Mouse (Mus musculus) cerebellum, adult 9-11 months (tissue): ENCODE results near the gene Zfp618.
A peak's percentile ranks its signal among the peaks of the same experiment; 100 is the strongest.

Experiments
- DNase-seq: peaks from one replicate; pipeline ENCODE4 v3.0.0; 2022

Zfp618 gene

GRCm38 (mm10) chr4:63068499-63069175 lies 103.3 kb downstream of the Zfp618 start:
- no peak for DNase-seq

- DNase-seq = no peak
Observed at GRCm38 (mm10) chr4:63071413-63072260, 106.3 kb downstream of the Zfp618 start.

GRCm38 (mm10) chr4:63073139-63073538 lies 107.8 kb downstream of the Zfp618 start:
- DNase-seq = no peak

DNA sequence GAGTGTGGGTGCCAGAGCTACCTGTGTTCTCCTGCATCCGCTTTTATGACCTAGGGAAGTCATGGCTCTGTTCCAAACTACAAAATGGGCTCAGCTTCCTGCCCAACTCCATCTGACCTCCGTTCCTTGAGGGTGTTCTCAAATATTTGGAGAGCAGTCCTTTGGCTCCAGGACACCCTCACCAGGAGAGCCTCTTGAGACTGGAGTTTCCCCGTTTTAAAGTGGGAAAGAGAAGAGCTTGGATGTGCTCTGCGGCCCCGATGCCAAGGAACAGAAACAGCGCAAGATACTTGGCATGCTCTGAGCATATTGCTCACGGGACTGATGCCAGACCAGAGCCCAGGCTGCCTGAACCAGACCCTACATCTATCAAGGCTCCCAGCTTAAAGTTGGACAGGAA lies 113.8 kb downstream of the Zfp618 start:
- no peak for DNase-seq

- DNase-seq = peak; percentile 20
Observed at GRCm38 (mm10) chr4:63084473-63084889, 119.1 kb downstream of the Zfp618 start.

DNA sequence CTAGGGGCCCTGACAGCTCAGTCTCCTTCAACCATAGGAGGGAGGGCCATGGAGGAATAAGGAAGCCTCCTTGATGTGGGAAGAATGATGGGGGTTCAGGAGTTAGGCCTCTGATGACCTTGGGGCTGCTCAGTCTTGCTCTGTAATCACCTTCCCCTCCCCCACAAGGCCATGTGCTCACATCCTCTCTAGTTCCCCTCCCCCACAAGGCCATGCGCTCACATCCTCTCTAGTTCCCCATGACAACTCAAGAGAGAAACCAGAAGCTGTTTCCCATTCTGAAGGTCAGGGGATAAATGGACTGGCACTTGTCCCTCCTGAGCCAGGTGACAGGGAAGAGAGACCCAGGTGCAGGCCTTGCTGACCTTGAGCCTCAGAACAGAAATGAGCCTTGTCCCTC lies 124.1 kb downstream of the Zfp618 start:
- DNase-seq = no peak

DNA sequence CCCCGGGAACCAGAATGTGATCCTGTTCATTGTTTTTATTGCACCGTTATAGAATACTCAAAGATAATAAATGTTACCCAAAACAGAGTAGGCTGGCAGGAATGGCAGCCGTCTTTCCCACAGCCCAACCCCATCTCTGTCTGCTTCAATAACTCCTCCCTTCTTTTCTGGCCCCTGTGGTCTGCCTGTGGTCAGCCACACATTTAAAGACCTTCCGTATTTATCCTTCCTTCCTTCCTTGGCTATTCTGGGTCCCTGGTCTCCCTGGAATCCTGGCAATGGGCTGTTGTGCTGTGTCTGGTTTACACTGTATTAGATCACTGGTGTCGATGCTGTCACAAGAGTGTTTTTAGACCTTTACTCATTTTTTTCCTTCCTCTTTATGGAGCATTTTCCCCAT lies 125.8 kb downstream of the Zfp618 start:
- no peak for DNase-seq

DNA sequence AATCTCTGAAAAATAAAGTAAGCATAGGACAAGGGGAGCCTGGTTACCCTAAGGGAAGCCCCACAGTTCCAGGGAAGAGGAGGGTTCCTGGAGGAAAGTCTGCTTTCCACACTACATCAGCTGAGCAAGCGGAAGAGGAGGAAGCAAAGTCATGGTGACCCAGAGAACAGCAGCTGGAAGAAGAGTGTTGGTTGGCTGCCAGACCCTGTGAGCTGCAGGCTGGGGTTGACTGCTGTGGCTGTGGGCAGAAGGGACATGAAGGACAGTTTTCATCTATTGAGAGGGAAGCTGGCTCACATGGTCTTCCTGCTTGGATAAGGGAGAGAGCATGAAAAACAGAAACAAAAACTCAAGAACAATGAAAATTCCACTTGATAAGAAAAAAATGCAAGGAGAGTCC lies 132.2 kb downstream of the Zfp618 start:
- DNase-seq = no peak

DNA sequence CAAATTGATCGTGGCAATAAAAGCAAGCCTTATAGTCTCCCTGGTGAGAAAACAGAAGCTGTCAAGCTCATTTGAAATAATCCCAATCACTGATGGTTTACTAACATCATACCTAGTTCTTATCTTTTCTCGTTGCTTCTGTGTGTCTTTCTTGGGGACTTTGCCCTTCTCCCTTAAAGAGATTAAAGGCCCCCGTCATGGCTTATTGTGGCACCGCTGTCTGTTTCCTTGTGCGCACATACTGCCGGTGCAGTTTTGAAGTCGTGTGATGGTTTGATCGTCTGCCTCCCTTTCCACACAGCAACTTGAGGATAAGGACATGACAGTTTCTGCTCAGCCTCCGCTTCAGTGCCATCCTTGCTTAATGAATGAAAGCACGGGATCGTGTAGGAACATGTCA lies 135.1 kb downstream of the Zfp618 start:
- no peak for DNase-seq

DNA sequence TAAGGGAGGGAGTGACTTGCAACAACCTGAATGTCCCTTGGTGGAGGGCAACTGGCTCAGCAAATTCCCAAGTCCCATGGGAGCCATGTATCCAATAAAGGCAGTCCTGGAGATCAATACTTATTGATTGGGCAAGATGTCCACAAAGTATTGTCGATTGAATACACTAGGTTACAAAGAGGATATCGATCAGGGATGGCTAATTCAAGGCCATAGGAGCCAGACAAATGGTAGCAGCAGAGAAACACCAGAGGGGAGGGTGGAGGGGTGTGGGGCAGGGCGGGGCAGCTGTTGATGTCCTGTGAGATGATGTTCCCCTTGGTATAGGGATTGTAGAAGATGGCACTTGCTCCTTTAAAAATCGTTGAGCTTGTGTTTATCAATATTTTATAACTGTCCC lies 136.7 kb downstream of the Zfp618 start:
- DNase-seq = no peak

- no peak for DNase-seq
Observed at GRCm38 (mm10) chr4:63105651-63106050, 140.3 kb downstream of the Zfp618 start.

- peak; percentile 55 for DNase-seq
Observed at GRCm38 (mm10) chr4:63118639-63119437, 153.5 kb downstream of the Zfp618 start.

- no peak for DNase-seq
Observed at GRCm38 (mm10) chr4:63124861-63125466, 159.6 kb downstream of the Zfp618 start.

- peak; percentile 11 for DNase-seq
Observed at GRCm38 (mm10) chr4:63129891-63130624, 164.7 kb downstream of the Zfp618 start.

DNA sequence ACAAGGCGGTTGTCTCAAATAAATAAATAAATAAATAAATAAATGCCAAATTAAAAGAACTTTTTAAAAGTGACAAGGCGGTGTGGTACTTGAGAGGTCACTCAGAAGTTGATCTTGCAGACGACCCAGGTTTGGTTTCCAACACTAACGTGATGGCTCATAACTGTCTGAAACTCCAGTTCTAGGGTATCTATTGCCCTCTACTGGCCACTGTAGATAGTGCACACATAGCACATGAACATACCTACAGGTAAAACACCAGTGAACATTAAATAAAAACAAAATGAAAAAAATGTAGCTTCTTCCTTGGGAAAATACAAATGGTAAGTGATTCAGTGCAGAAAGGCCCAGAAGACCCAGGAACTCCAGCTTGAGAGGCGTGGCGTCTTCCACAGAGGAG lies 181.9 kb downstream of the Zfp618 start:
- DNase-seq = no peak

DNA sequence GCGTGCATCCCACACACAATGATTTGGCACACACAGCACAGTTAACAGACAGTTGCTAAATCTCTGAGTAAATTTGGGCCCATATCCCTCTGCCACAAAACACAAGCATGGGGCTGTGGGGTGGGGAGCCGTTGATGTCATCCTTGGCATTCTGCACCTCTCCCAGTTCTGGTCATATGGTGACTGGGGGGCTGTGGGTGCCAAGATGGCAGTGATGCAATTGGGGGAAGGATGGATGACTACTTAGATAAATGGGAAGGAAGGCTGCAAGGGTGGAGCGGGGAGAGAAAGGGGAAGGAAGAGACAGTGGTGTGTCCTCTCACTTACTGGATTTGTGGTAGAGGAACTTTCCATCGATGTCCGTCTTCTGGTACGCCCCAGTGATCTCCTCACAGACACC lies 185.8 kb downstream of the Zfp618 start:
- DNase-seq = no peak

DNA sequence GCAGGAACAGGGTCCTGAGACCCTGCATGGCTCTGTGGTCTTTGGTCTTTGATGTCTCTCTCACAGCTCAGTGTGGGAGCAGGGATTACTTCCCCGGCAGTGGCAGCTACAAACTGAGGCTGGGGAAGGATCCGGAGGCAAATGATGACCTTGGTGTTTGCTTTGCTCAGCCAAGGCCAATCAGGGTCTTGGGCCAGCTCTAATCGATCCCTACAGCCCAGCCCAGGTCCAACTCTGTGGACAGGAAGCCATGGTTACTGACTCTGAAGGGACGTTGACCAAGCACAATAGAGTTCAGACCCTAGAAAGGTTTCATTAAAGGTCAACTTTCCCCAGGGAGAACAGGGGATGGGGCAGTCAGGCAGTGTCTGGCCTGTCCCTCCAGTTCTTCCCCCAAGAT lies 188.7 kb downstream of the Zfp618 start:
- DNase-seq = no peak

GRCm38 (mm10) chr4:63154699-63155098 lies 189.3 kb downstream of the Zfp618 start, which contains the start of gene Ambp:
Gene Ambp, minus strand, starts transcription at chr4:63154799.
- DNase-seq = no peak

- no peak for DNase-seq
Observed at GRCm38 (mm10) chr4:63155596-63155995, 190.2 kb downstream of the Zfp618 start.

GRCm38 (mm10) chr4:63156726-63157634 lies 191.6 kb downstream of the Zfp618 start:
- DNase-seq = no peak

DNA sequence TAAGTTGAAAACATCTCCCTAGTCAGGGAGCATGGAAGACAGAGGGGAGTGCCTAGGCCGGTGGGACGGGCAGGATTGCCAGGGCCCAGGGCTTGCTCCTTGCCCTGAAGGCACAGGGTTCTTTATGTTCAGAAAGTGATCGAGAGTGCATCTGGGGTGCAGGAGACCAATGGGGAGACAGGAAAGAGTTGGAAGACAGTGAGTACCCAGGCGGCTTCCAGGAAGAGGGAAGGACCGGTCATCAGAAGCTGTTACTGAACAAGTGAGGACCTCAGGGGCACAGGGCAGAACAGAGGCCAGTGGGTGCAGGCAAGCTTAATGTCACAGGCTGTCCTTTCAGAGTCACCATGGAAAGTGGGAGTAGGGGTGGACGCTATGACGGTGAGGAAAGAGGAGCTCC lies 192.8 kb downstream of the Zfp618 start:
- DNase-seq = no peak
